Mouse (Mus musculus) hindbrain, embryonic 14.5 days (tissue): ENCODE data around the gene Zpbp2. TPM values are rescaled to one million over a fixed set of nuclear protein-coding genes. Genes with fewer than 3 reads are reported as not detected.

ENCODE experiments used
- ATAC-seq: fragments of 200-750 bp; cut with Nextera tagmentation; 2 replicates; pipeline ENCODE4 v1.8.0; 2017; ENCODE audit warnings: moderate number of reproducible peaks, mild to moderate bottlenecking, moderate TSS enrichment, moderate library complexity; ENCODE audit not compliant: low FRiP score
- DNase-seq: peaks from one replicate; pipeline ENCODE4 v3.0.0-alpha.2; 2015; ENCODE audit warnings: low spot score
- H3K27ac ChIP-seq: fragments of 300-500 bp; sonication (generic); 2 replicates; pipeline ENCODE4 v1.5.1; 2014; ENCODE audit warnings: mild to moderate bottlenecking, moderate library complexity
- H3K27me3 ChIP-seq: fragments of 300-500 bp; sonication (generic); 2 replicates; pipeline ENCODE4 v1.6.1; 2014; ENCODE audit warnings: mild to moderate bottlenecking, low read length, mixed read lengths; ENCODE audit not compliant: control insufficient read depth, insufficient read depth
- H3K36me3 ChIP-seq: fragments of 300-500 bp; sonication (generic); replicated peaks from 2 replicates; pipeline ENCODE4 v1.6.1; 2014; ENCODE audit not compliant: control insufficient read depth, insufficient read depth
- H3K4me1 ChIP-seq: fragments of 300-500 bp; sonication (generic); replicated peaks from 2 replicates; pipeline ENCODE4 v1.6.1; 2014; ENCODE audit warnings: antibody characterized with exemption, low read length, mixed read lengths; ENCODE audit not compliant: control insufficient read depth, insufficient read depth
- H3K4me2 ChIP-seq: fragments of 300-500 bp; sonication (generic); replicated peaks from 2 replicates; pipeline ENCODE4 v1.6.1; 2014; ENCODE audit warnings: mild to moderate bottlenecking, moderate library complexity
- H3K4me3 ChIP-seq: fragments of 300-500 bp; sonication (generic); replicated peaks from 2 replicates; pipeline ENCODE4 v1.5.1; 2014; ENCODE audit warnings: mild to moderate bottlenecking, low read length
- H3K9ac ChIP-seq: fragments of 300-500 bp; sonication (generic); 2 replicates; pipeline ENCODE4 v1.6.1; 2014
- H3K9me3 ChIP-seq: fragments of 300-500 bp; sonication (generic); 2 replicates; pipeline ENCODE4 v1.6.1; 2016; ENCODE audit warnings: low read length; ENCODE audit not compliant: control insufficient read depth
- WGBS: fragments of 180-500 bp; shearing (Covaris S2); extraction: QIAGEN DNeasy Blood & Tissue Kit; methylation state at CpG from one replicate; pipeline ENCODE4 v1.1.7; 2014; 5-methylcytosine and 5-hydroxymethylcytosine counted together
- polyA plus RNA-seq: library from polyadenylated mRNA; unstranded; fragments of >200 nt; fragmentation: Nextera tagmentation; extraction: Ambion mirVana; gene quantifications from 2 replicates; pipeline ENCODE4 v1.2.1, GENCODE M21; 2014

Zpbp2 gene
- polyA plus RNA-seq = not detected in 2 replicates

DNA sequence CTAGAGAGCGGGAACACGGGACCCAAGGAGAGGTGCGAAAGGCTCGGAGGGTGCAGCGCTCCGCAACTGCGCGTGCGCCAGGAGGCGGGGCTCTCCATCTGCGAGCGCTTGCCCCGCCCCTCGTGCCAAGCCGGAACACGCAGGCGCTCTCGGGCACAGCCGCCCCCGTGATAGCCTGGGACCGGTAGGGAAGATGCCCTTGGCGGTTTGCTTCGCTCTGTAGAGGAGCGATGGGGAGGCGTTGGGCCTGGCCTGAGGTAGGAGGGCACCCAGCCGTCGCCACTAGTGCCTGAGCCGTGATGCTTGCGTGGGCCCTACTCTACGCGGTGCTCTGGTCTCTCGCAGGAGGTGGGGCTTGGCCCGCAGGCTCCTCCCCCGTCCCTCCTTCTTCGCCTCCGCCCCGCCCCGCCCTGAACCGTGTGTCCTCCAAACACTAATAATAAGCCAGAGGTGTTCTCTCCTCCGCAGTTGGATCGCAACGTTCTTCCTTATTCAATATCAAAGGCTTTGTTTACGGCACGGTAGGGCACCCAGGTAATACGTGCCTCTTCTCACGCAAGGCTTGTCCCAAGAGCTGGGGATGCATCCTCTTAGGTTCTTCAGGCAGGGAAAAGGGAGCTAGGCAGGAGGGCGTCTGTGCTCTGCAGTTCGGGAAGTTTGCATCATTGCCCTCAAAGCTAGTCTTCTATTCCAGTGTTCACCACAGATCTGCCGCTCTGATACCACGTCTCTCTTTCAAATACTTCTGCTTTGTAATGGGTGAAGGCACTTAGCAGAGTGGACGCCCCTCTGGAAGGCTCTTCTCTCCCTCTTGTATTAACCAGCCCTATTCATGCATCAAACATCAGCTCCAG lies at the start of gene Zpbp2:
TSS of gene Zpbp2 (plus strand) at position 123 of the 854 bp plus-strand sequence.
- Histone ChIP-seq H3K4me2 (peak within 1 kb of the TSS; percentile 79), H3K36me3 (no peaks in the 10 kb centered on the region), H3K9ac (peak within 1 kb of the TSS; percentile 70), H3K4me3 (peak within 1 kb of the TSS; percentile 80), H3K27ac (peak within 1 kb of the TSS; percentile 90), H3K27me3 (peaks cover 43% of the 10 kb centered on the region), H3K4me1 (no peaks in the 10 kb centered on the region), H3K9me3 (no peaks in the 10 kb centered on the region)
- DNase-seq (peak; percentile 93), ATAC-seq (peak; percentile 97)
- WGBS = under 1% methylated on average over 48 of the region's 51 CpGs

DNA sequence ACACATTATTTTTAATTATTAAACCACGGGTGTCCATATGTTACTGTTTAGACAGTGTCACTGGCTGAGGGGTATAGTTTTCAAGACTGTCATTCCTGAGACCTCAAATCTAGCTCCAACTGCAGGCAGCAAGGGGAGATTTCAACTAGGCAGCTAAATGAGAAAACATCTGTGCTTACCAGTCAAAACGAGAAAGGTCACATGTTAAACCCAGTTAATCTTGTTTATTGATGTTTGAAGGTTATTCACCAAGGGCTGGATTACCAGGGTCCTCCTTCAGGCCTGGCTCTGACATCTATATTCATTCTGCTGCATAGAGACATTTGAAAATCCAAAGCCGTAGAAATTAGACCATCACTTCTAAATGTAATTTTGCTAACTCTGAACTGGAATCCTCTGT lies 46.0 kb upstream of the Zpbp2 start:
- Histone ChIP-seq H3K4me3 (no peak overlapping the region), H3K36me3 (no peaks in the 10 kb centered on the region), H3K27ac (no peak overlapping the region), H3K27me3 (no peaks in the 10 kb centered on the region; the same call in 1 of the 2 replicates), H3K4me2 (no peak overlapping the region), H3K9me3 (no peaks in the 10 kb centered on the region), H3K9ac (no peak overlapping the region), H3K4me1 (no peaks in the 10 kb centered on the region)
- WGBS = 72% methylated on average over 3 of the region's 3 CpGs
- DNase-seq (no peak), ATAC-seq (no peak)

DNA sequence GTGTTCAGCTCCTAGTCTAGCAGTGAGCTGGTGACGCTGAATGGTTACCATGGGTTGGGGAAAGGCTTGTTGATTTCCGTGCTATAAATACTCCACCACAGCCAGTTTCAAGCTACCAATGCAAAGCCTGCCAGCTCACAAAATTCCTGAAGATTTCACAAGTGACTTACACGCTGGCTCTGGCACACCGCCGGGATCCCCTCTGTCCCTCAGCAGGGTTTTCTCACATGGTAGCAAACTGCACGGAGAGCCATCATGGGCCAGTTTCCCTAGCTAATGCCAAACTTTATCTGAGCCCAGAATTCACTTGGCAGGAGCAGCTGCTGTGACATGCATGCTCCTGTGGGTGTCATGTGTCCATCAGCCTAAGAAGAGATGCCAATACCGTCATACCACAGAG lies 41.5 kb upstream of the Zpbp2 start:
- Histone ChIP-seq H3K4me3 (no peak overlapping the region), H3K4me1 (no peaks in the 10 kb centered on the region), H3K9me3 (no peaks in the 10 kb centered on the region), H3K9ac (no peak overlapping the region), H3K4me2 (no peak overlapping the region), H3K36me3 (no peaks in the 10 kb centered on the region), H3K27me3 (no peaks in the 10 kb centered on the region), H3K27ac (no peak overlapping the region)
- no peak for ATAC-seq
- DNase-seq = no peak
- 77% methylated on average over 7 of the region's 7 CpGs for WGBS

DNA sequence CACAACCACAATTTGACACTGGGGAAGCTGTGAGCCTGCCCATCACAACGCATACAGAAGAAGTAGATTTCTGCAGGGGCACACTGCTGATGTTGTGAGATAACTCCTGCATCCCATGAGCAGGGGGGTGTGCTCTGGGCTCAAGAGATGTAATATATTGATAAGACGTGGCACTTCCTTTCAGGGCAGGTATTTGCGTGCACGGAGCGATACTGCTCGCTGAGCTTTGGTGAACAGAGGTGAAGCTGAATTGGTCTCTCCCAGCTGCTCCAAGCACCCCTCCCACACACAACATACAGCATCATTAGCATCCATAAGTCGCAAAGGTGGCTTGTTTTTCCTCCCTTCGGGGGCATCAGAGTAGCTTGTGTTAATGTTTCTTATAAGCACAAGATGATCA lies 40.8 kb upstream of the Zpbp2 start:
- no peak overlapping the region for H3K4me2 ChIP-seq
- ATAC-seq (no peak), DNase-seq (no peak)
- no peaks in the 10 kb centered on the region for H3K9me3 ChIP-seq
- H3K4me1 ChIP-seq = no peaks in the 10 kb centered on the region
- 92% methylated on average over 8 of the region's 8 CpGs for WGBS
- no peak overlapping the region for H3K27ac ChIP-seq
- H3K4me3 ChIP-seq = no peak overlapping the region
- H3K36me3 ChIP-seq = no peaks in the 10 kb centered on the region
- H3K27me3 ChIP-seq = no peaks in the 10 kb centered on the region
- no peak overlapping the region for H3K9ac ChIP-seq

DNA sequence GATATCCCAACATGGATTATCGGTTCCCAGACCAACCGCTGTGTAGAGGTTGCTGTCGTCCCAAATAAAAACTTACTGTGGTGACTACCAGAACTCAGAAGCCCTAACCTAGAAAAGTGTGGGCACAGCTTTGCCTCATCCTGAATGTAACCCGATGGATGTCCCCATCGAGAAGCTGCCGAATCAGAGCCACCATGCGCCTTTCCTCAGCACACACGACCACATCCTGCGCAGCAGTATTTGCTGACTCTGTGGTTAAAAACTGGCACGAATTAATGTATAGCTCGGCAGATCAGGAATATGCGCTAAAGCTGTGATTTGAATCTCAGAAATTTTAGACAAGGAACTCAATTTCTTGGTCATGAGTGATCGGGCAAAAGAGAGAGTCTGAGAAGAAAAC lies 38.0 kb upstream of the Zpbp2 start:
- Histone ChIP-seq H3K4me1 (no peaks in the 10 kb centered on the region), H3K4me2 (no peak overlapping the region), H3K27ac (no peak overlapping the region), H3K9me3 (no peaks in the 10 kb centered on the region), H3K4me3 (no peak overlapping the region), H3K27me3 (no peaks in the 10 kb centered on the region), H3K36me3 (no peaks in the 10 kb centered on the region), H3K9ac (no peak overlapping the region)
- 95% methylated on average over 13 of the region's 13 CpGs for WGBS
- ATAC-seq (no peak), DNase-seq (no peak)

DNA sequence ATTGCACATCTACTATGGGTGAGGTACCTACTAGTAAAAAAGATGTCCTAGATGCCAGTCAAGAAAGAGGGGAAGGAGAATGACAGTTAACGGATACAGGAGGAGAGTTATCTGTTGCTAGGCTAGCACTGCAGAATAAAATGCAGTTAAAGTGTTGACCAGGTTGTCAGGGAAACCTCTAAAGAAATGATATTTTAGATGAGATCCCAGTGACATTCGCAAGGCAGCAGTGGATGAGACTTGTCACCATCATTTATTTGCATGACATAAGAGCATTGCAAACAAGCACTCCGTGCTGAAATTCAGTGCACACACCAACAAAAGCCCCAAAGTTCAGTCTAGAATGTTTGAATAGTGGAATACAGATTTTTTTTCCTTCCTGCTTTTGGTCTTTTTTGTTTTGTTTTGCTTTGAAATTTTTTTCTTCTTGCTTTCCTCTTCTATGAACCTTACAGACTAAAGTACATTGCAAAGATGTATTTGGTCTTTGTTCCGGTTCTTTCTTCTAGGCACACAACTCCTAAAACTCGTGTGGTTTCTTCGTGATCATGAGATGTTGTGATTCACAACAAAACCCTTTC lies 37.5 kb upstream of the Zpbp2 start:
- no peak overlapping the region for H3K9ac ChIP-seq
- H3K4me2 ChIP-seq = no peak overlapping the region
- DNase-seq (no peak), ATAC-seq (no peak)
- no peaks in the 10 kb centered on the region for H3K27me3 ChIP-seq
- H3K27ac ChIP-seq = no peak overlapping the region
- no peaks in the 10 kb centered on the region for H3K9me3 ChIP-seq
- no peaks in the 10 kb centered on the region for H3K36me3 ChIP-seq
- no peaks in the 10 kb centered on the region for H3K4me1 ChIP-seq
- H3K4me3 ChIP-seq = no peak overlapping the region
- 38% methylated on average over 6 of the region's 6 CpGs for WGBS

DNA sequence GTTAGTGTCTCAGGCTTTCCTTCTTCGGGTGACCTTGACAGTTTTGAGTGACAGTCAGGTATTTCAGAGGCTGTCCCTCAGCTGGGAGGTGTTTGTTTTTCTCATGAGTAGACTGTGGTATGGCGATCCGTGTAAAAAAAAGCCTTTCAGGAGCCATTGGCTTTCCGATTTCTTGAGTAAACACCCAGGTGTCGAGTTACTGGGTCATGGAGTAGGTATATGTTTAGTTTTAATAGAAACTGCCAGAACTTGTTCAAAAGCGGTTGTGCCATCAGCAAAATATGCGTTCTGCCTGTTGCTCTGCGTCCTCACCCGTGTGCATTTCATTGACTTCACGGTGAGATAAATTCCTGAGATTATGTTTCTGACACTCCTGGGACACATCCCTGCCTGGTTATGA lies 30.4 kb upstream of the Zpbp2 start:
- 70% methylated on average over 10 of the region's 10 CpGs for WGBS
- no peak for DNase-seq
- no peaks in the 10 kb centered on the region for H3K9me3 ChIP-seq

DNA sequence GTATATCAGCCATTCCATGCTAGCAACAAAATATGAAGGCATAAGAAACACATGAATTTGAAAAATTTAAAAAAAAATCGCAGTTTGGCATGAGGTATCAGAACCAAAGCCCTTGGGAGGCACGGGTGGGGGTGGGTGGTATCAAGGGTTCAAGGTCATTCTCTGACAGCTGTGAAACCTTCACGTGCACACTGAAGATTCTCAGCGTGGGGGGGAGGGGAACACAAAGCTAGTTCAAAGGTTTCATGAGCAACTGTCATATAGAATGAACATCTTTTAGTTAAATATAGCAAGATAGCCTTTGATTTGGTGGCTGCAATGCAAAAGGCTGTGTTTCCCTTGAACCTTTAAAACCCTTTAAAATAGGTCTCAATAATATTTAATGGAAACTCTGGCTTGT lies 25.8 kb upstream of the Zpbp2 start:
- DNase-seq (no peak), ATAC-seq (no peak)
- no peak overlapping the region for H3K4me3 ChIP-seq
- no peaks in the 10 kb centered on the region for H3K4me1 ChIP-seq
- H3K9ac ChIP-seq = no peak overlapping the region
- H3K27ac ChIP-seq = no peak overlapping the region
- H3K27me3 ChIP-seq = 0 out of 2 replicates have a peak, but pooled peaks cover 2% of the 10 kb centered on the region
- no peaks in the 10 kb centered on the region for H3K36me3 ChIP-seq
- H3K9me3 ChIP-seq = no peaks in the 10 kb centered on the region
- H3K4me2 ChIP-seq = no peak overlapping the region
- 65% methylated on average over 4 of the region's 4 CpGs for WGBS

More for the DNA sequence above, 30.4 kb upstream of the Zpbp2 start:
- Histone ChIP-seq H3K9ac (no peak overlapping the region), H3K27me3 (0 out of 2 replicates have a peak, but pooled peaks cover 2% of the 10 kb centered on the region), H3K36me3 (no peaks in the 10 kb centered on the region), H3K4me2 (no peak overlapping the region), H3K4me1 (no peaks in the 10 kb centered on the region), H3K4me3 (no peak overlapping the region), H3K27ac (no peak overlapping the region)
- no peak for ATAC-seq

DNA sequence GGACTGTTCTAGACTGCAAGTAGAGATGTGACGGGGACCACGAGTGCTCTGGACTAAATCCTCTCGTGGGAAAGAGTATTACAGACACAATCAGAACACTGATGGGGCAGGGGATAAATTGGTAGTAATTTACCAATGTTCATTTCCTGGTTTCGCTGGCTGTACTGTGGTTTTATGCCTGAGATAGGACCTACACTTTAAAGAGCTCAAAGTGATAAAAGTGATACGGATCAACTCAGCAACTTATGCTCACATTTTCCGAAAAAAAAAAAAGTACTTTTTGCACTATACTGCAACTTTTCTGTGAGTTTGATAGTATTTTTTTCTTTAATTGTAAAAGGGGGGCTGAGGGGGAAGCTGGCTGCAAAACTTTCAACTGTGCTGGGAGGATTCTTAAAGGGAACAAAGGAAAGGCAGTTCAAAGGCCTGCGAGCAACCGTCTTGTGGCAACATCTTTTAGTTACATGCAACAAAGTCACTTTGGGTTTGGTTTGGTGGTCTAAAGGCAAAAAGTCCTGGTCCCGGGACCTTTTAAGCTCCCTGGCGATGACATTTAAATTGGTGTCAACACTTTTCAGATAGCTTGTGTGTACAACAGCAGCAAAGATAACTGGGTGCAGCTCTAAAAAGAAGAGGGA lies 24.0 kb upstream of the Zpbp2 start:
- no peaks in the 10 kb centered on the region for H3K4me1 ChIP-seq
- DNase-seq = no peak
- WGBS = 78% methylated on average over 10 of the region's 10 CpGs

More for the DNA sequence above, 24.0 kb upstream of the Zpbp2 start:
- H3K27ac ChIP-seq = no peak overlapping the region
- no peak overlapping the region for H3K4me2 ChIP-seq
- H3K36me3 ChIP-seq = no peaks in the 10 kb centered on the region
- H3K9me3 ChIP-seq = no peaks in the 10 kb centered on the region
- no peak overlapping the region for H3K4me3 ChIP-seq
- ATAC-seq = no peak
- H3K9ac ChIP-seq = no peak overlapping the region
- 0 out of 2 replicates have a peak, but pooled peaks cover 2% of the 10 kb centered on the region for H3K27me3 ChIP-seq
